Mouse (Mus musculus): ENCODE measurements around the gene Smpd2.

Gene Smpd2

GRCm38 (mm10) chr10:41451656-41452055 is 38.5 kb downstream of the Smpd2 start:
- no peak for DNase-seq (ENCODE audit: low spot score)

DNA sequence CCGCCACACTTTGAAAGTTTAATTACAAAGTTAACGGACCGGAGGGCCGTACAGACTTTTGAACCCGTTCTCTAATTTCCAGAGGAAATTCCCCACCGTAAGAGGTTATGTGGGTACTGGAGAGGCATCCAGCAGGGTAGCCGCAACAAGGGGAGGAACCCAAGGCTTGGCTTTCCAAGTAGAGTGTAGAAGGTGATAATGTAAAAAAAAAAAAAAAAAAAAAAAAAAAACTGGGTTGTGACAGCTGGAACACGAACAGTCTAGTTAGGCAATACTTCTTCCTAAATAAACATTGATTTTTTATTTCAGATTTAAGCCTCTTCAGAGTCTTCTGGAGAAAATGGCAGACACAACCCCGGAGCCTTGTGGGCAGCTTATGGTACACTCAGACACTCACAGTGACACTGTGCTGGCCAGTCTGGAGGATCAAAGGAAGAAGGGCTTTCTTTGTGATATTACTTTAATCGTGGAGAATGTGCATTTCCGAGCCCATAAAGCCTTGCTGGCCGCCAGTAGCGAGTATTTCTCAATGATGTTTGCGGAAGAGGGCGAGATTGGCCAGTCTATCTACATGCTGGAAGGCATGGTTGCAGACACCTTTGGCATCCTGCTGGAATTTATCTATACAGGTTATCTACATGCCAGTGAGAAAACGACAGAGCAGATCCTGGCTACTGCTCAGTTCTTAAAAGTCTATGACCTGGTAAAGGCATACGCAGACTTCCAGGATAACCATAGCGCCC is 39.2 kb downstream of the Smpd2 start:
- no peak for DNase-seq (ENCODE audit: low spot score)

DNA sequence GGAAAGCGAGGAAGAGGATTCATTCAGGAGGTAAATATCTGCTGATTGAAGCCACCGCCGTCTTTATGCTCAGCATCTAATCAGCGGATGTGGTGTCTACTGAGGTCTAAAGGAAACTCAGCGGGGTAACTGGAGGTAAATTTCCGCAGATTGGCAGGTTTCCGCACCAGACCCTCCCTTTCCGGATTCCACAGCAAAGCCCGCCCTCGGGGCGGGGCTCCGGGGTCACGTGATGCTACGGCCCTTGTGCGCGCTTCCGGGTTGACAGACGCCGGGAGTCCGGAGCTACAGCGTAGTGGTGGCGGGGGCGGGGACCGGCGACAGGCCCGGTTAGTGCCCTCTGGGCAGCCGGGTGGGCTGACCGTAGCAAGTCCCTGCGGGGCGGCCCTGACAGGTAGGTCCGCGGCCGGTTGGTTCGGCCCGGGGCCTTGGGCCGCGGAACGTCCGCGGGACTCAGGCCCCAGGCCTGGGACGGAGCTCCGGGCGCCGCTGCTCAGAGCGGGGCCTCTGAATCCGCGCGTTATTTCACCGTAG is 40.0 kb downstream of the Smpd2 start, which contains the start of gene Zbtb24:
Gene Zbtb24 (plus strand): TSS at position 247 of the 534 bp plus-strand sequence.
- DNase-seq (ENCODE audit: low spot score): peak; percentile 98

DNA sequence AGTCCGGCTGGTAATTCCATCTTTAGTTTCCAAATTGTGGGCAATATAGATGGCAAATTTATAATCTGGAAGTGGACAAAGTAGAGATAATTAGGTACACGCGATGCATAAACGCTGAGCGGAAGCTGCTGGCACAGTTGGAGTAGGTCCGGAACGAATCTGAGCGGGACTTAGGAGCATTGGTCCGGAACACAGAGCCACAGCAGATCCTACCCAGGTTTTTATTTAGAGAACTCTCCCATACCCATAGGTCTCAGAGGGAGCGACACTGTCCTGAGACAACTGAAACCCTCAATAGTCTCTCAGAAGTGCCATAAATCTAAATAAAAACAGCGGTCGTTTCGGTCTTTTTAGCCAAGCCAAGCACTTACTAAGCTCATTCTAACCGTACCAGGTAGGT is 40.5 kb downstream of the Smpd2 start:
- DNase-seq (ENCODE audit: low spot score): no peak

DNA sequence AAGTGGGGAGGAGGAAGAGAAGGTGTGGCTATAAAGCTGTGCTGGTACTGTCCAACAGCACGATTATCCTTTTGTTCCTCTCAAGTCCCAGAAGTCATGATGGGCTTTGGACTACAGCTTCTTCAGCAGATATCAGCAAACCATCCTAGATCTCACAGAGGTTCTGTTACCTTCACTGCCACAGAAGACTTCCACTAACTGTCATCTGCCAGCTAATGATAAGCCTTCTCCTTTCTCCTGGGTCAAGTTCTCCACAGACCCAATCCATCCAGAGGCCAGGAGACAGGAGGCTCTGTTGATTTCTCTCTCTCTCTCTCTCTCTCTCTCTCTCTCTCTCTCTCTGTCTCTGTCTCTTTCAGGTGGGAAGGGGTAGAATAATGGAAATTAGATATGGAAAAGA is 42.0 kb downstream of the Smpd2 start:
- DNase-seq (ENCODE audit: low spot score): peak; percentile 20
